Mouse (Mus musculus) c-Kit-positive CD71-positive TER-119-positive erythroid progenitor cells, embryonic 14.5 days (primary cell): ENCODE data around the gene Itgb4.
A peak's percentile ranks its signal among the peaks of the same experiment; 100 is the strongest.
"Not testable (repeated sequence)": the region's sequence is repeated elsewhere in the genome, so short reads cannot be mapped to it uniquely, and the experiment has no call there.

Experiments used
- DNase-seq: peaks from one replicate; pipeline ENCODE4 v3.0.0-alpha.2; 2013; ENCODE audit warnings: low spot score

The Itgb4 gene

DNA sequence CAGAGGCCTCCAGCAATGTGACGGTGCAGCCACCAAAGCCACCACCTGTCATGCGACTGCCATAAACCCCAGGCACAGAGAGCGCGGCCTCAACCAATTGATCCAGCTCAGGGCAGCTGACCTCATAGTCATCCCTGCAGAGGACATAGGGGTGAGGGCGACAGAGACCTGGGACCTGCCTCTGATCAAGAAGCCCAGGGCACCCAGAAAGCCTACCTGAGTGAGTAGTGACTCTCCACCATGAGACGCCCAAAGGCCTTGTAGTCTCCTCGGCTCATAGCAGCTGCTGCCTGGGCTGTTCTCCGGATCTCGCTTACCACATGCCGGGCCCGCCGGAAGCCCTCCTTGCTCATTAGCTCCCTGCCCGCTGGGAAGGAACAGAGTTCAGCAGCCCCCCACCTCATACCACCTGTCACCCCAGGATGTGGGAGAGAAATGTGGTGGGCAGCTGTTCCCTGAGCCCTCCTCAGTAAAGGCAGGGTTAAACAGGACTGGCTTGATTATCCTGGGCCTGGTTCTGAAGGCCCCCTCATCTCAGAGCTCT is 34.4 kb downstream of the Itgb4 start:
- no peak for DNase-seq

GRCm38 (mm10) chr11:116009661-116010060 is 35.2 kb downstream of the Itgb4 start:
- DNase-seq: no peak

DNA sequence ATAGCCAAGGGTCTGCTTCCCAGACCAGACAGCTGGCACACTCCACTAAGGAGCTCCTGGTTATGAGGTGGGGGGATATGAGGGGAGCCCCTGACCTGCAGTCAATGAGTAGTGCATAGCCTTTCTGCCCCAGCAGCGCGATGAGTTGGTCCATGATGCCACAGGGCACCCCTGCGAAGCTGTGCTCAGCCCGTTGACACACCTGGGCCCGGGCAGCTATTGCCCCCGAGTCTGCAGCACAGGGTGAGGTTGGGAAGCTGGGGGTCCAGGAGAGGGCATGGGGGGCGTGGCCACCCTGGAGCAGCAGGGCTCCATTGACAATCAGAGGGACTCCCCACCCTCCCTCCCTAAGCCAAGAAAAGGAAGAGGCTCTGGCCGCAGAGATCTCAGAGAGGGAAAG is 35.6 kb downstream of the Itgb4 start:
- DNase-seq: no peak

DNA sequence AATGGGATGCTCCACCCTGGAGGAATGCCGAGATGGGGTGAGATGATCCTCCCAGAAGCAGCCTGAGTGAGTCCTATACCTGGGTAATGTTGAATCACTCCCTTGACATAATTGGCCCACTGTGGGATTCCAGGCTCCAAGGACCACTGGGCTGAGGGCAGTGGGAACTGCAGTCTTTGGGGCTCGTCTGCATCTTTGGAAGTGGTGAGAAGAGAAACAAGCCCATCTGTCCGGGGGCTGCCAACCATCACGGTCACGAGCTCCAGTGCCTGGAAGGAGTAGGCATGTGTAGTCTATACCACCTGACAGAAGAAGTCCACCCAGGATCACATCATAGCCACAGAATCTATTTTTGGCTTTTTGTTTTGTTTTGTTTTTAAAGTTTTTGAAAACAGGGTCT is 36.4 kb downstream of the Itgb4 start:
- DNase-seq: no peak

- DNase-seq: no peak
Measured at GRCm38 (mm10) chr11:116011529-116012261, 37.2 kb downstream of the Itgb4 start.

DNA sequence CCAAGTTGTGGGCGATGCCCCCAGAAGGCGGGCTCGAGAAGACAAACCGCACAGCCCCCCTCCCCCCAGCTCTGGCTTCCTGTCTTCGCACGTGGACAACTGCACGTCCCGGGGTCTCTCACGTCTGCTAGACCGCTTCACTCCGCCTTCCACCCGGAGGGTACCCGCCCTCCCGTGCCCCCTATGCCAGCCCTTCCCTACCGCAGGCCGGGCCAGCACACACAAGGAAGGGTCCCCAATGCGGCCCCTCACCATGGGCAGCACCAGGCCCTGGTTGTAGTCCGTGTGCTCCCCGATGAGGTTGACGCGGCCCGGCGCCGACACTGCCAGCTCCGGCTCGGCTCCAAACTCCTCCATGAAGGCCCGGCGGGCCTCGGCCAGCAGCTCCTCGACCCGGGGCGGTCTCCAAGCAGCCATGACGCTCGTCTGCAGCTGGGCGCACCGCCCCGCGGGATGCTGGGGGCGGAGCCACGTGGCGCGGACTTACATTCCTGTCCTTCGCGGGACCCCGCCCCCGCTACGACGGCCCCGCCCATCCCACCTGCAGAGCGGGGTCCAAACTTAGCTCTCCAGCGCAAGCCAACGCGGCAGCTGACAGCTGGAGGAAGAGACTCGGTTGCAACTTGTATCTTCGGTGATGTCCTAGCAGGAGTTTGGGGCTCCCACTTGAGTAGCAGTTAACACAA is 37.9 kb downstream of the Itgb4 start, which contains the start of gene Galk1:
Gene Galk1, minus strand, starts transcription at position 458 of the 686 bp plus-strand sequence.
- no peak for DNase-seq

DNA sequence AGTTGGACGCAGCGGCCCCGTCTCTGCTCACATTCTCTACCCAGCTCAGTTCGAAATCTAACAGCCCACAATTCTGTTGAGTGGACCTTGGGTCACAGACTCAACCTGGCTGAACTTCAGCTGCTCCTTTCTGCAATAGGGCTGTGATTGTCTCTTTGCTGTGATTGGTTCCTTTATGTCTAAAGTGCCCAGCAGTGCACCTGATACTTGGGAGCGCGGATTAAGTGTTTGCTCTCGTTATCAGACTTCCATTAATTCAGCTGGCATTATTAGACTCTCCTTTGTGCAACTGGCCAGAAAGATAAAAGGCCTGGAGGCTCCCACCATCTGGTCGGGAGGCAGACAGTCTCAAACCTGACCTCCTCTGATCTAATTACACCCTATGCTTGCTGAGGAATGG is 40.3 kb downstream of the Itgb4 start:
- no peak for DNase-seq

GRCm38 (mm10) chr11:116018106-116018505 is 43.6 kb downstream of the Itgb4 start:
- DNase-seq: no peak

- DNase-seq: not testable (repeated sequence)
Measured at GRCm38 (mm10) chr11:116018867-116019266, 44.4 kb downstream of the Itgb4 start.

DNA sequence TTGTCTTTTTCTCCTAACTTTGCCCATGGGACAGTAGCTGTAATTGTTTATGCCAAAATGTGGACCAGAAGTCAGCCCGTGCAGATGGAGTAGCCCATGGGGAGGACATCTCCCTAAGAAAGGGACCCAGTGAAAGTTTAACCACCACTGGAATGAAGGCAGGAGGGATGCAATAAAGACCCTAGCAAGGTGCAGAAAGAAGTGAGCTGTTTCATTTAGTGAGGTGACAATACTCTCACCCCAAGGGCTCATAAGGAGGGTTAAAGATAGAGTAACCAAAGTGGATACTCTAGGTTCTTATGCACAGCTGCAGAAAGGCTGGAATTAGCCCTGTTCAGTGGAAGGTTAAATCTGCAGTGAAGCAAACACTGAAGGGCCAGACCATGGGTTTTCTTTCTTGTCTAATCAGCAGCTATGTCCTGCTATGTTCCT is 44.9 kb downstream of the Itgb4 start:
- no peak for DNase-seq

- no peak for DNase-seq
Measured at GRCm38 (mm10) chr11:116019976-116020411, 45.5 kb downstream of the Itgb4 start.

- no peak for DNase-seq
Measured at GRCm38 (mm10) chr11:116020519-116020922, 46.0 kb downstream of the Itgb4 start.

DNA sequence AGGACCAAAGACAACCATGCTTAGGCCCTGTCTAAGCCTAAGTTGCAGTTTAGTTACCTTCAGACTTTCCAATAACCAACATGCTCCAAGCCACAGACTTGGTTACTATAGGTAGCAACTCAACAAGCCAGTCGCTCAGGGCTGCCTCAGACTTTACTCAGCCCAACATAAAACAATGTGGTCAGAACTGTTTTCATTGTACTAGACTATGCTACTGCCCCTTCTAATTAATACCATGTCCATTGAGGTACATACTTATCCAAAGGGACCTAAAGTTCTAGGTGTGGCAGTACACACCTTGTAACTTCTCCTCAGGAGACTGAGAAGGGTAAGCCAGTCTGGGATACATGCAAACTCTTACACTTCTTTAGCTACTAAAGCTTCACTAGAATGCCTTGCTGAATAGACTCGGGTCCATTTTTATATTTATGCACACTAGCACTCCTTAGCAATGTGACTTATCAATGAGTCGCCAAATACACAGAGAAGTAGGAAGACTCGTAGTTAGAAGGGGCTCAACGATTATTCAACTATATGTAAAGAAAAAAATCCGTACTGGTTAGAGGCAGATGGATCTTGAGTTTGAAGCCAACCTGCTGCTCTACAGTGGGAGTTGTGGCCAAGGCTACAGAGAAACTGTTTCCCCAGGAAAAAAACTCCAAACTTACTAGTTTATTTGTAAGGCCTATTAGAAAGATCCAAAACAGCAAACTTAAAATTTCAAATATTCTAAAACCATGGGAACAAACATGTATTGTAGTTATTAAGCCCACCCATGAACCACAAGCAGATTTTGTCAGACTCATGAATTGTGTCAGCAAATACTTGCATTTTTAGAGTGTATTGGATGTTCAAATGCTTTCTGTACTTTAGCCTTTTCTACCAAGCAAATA is 47.1 kb downstream of the Itgb4 start:
- no peak for DNase-seq

GRCm38 (mm10) chr11:116022256-116022780 is 47.8 kb downstream of the Itgb4 start:
- DNase-seq: no peak

- not testable (repeated sequence) for DNase-seq
Measured at GRCm38 (mm10) chr11:116023074-116023770, 48.7 kb downstream of the Itgb4 start.

GRCm38 (mm10) chr11:116023771-116024355 is 49.4 kb downstream of the Itgb4 start:
- DNase-seq: no peak

- peak; percentile 99 for DNase-seq
Measured at GRCm38 (mm10) chr11:116024356-116024808, 49.9 kb downstream of the Itgb4 start.

DNA sequence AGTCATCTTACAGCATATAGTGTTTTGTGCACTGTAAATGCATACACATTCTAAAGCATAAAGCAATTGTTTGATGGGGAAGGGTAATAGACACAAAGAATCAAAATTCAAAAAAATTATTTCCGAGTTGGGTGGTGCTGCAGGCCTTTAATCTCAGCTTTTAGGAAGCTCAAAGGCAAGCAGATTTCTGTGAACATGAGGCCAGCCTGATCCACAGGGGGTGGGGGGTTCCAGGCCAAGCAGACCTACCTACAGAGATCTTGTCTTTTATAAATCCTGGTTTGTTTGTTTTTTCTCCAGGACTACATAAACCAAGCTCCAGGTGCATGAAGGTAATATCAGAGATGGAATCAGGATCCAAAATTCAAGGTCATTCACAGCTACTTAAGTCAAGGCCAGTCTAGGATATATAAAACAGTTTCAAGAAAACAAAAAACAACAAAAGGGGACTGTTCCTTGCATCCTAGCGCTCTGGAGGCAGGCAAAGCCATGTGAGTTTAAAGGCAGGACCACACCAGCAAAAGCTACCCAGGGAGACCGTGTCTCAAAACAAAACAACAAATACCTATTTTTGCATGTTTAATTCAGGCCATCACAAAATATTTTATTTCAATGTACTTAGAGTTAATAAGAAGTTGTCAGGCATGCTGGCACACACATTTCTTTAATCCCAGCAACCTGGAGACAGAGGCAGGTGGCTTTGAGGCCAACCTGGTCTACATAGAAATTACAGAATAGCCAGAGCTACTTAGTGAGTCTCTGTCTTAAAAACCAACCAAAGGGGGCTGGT is 50.7 kb downstream of the Itgb4 start:
- DNase-seq: no peak

DNA sequence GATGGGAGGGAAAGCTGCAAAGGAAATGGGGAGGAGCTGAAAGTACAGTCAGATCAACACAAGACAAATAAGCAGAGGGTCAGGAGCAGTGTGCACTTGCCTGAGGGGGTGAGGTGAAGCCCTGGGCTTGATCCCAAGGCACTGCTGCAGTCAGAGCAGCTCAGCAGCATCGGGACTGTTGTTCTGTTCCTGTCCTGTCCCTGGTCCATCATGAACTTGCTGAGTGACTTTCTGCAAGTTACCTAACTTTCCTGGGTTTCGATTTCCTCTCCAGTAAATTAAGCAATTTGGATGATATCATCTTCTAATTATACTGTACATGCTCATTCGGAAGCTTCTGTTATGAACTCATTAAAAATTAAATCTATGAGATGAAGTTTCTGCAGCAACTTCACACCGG is 53.2 kb downstream of the Itgb4 start, which contains the start of gene H3f3b:
Gene H3f3b, minus strand, starts transcription at position 207 of the 400 bp plus-strand sequence.
- DNase-seq: no peak
